ENCODE assay signal across 9 mouse cellular contexts in the genomic region with DNA sequence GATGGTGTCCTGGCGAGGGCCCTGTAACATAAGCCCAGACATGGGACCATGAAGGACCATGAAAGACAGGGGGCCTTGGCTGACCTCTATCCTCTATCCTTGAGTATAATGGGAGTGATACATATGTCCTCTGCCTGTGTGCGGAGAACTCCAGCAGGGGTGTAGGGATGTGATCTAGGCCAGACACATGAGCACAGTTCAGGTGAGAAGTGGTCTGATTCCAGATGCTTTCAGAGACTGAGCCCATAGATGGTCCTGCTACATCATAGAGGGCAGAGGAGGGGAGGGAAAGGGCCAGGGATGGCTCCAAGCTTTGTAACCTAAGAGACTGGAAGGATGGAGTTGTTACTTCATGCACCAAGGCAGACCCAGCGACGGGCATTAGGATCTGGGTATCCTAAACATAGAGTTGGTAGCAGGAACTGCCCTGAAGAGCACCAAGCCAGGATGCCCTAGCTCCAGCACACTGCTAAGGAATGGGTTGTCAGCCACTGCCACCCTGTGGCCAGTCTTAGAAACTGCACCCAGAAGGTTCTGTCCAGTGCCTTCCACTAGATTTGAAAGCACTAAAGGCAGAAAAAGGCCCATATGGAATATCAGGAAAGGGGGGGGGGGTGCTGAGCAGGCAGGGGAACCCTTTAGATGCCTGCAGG. TPM values are rescaled to one million over a fixed set of nuclear protein-coding genes. Genes with fewer than 3 reads are reported as not detected.
DNase-seq lines count a peak whose midpoint lies in the region; ATAC-seq and TF ChIP-seq lines count a peak whose summit lies in the region.
"Had no signal": no experiment of that assay in that cellular context is flagged by ENCODE, and none has a peak within 500 bp of the region (broad histone marks: within the 10 kb centered on the region; RNA-seq: fewer than 3 reads in every experiment).

No protein-coding gene starts in this region.

- no peak overlapping the region for H3K4me3 ChIP-seq in kidney, embryonic 15.5 days (replicated peaks)
- no peak overlapping the region for H3K4me3 ChIP-seq in bone marrow, adult 2 months (replicated peaks; ENCODE audit: control insufficient read depth, low read depth, low read length)
- H3K4me3 ChIP-seq in embryonic facial prominence, embryonic 12.5 days, result no peak overlapping the region
- H3K4me3 ChIP-seq in hindbrain, embryonic 16.5 days (ENCODE audit: low read length), result no peak overlapping the region
- no peak overlapping the region for H3K4me3 ChIP-seq in midbrain, postnatal 0 days (ENCODE audit: low read depth, low read length)
- H3K4me3 ChIP-seq in testis, adult 2 months (ENCODE audit: control insufficient read depth, low read depth, low read length), result no peak overlapping the region
- H3K4me3 ChIP-seq: limb, embryonic 12.5 days had no signal

- no peak overlapping the region for H3K4me2 ChIP-seq in kidney, embryonic 15.5 days
- no peak overlapping the region for H3K4me2 ChIP-seq in embryonic facial prominence, embryonic 12.5 days (replicated peaks)
- H3K4me2 ChIP-seq in hindbrain, embryonic 16.5 days (ENCODE audit: low read length), result no peak overlapping the region
- H3K4me2 ChIP-seq in midbrain, postnatal 0 days (ENCODE audit: low read depth, low read length, poor library complexity, severe bottlenecking), result no peak overlapping the region
- H3K4me2 ChIP-seq: limb, embryonic 12.5 days had no signal

- no peak for ATAC-seq in kidney, embryonic 15.5 days (replicated peaks; ENCODE audit: low FRiP score)
- peak; percentile 68; the same call in 1 of the 2 replicates for ATAC-seq in embryonic facial prominence, embryonic 12.5 days (ENCODE audit: insufficient number of reproducible peaks, insufficient read depth, low FRiP score, low TSS enrichment)
- peak; percentile 81 for ATAC-seq in hindbrain, embryonic 16.5 days
- ATAC-seq in midbrain, postnatal 0 days (ENCODE audit: low FRiP score), result peak; percentile 76

- H3K4me1 ChIP-seq in kidney, embryonic 15.5 days, result no peaks in the 10 kb centered on the region
- H3K4me1 ChIP-seq in bone marrow, adult 2 months (ENCODE audit: control insufficient read depth, insufficient read depth, low read length), result no peaks in the 10 kb centered on the region
- no peaks in the 10 kb centered on the region for H3K4me1 ChIP-seq in embryonic facial prominence, embryonic 12.5 days
- no peaks in the 10 kb centered on the region for H3K4me1 ChIP-seq in hindbrain, embryonic 16.5 days (ENCODE audit: control insufficient read depth, insufficient read depth, low read depth, low read length)
- no peaks in the 10 kb centered on the region for H3K4me1 ChIP-seq in midbrain, postnatal 0 days (ENCODE audit: insufficient read depth, low read length)
- H3K4me1 ChIP-seq in testis, adult 2 months (ENCODE audit: control insufficient read depth, insufficient read depth, low read length), result no peaks in the 10 kb centered on the region; the same call in 1 of the 2 replicates
- H3K4me1 ChIP-seq: limb, embryonic 12.5 days had no signal

- intact Hi-C loops in left cerebral cortex, postnatal 25 days (cut with DNase I), result loop anchor here (5.0 kb wide), 1 partner anchor 497 kb away; no protein-coding TSS in a partner anchor

- H3K27me3 ChIP-seq in kidney, embryonic 15.5 days, result no peaks in the 10 kb centered on the region
- no peaks in the 10 kb centered on the region for H3K27me3 ChIP-seq in embryonic facial prominence, embryonic 12.5 days
- no peaks in the 10 kb centered on the region for H3K27me3 ChIP-seq in hindbrain, embryonic 16.5 days (replicated peaks; ENCODE audit: control insufficient read depth, insufficient read depth, low read length)
- no peaks in the 10 kb centered on the region for H3K27me3 ChIP-seq in midbrain, postnatal 0 days (ENCODE audit: insufficient read depth, low read length)
- no peaks in the 10 kb centered on the region for H3K27me3 ChIP-seq in testis, adult 2 months (ENCODE audit: control insufficient read depth, insufficient read depth, low read length)
- H3K27me3 ChIP-seq: limb, embryonic 12.5 days had no signal

- peak; percentile 88 for TF ChIP-seq CTCF in bone marrow, adult 2 months (IDR thresholded peaks at IDR 0.05; ENCODE audit: control insufficient read depth, insufficient read depth, low read length)
- peak; percentile 96 for TF ChIP-seq CTCF in midbrain, postnatal 0 days (IDR thresholded peaks at IDR 0.05)
- TF ChIP-seq CTCF in testis, adult 2 months (IDR thresholded peaks at IDR 0.05; ENCODE audit: control insufficient read depth, insufficient read depth, insufficient replicate concordance, low read depth, low read length), result peak; percentile 93; the same call in 1 of the 2 replicates

- no peak overlapping the region for H3K9ac ChIP-seq in kidney, embryonic 15.5 days
- no peak overlapping the region for H3K9ac ChIP-seq in embryonic facial prominence, embryonic 12.5 days
- H3K9ac ChIP-seq in hindbrain, embryonic 16.5 days (ENCODE audit: low read depth, low read length), result no peak overlapping the region
- H3K9ac ChIP-seq in midbrain, postnatal 0 days (replicated peaks; ENCODE audit: low read length, poor library complexity, severe bottlenecking), result no peak overlapping the region
- H3K9ac ChIP-seq: limb, embryonic 12.5 days had no signal

- peak; percentile 25 for DNase-seq in kidney, adult 11 months
- peak; percentile 57 to 66 for DNase-seq in left cerebral cortex, postnatal 25 days (ENCODE audit: low spot score in 2 of 2)
- DNase-seq in midbrain, postnatal 0 days (ENCODE audit: low spot score), result peak; percentile 88

- TF ChIP-seq POLR2A in bone marrow, adult 2 months (IDR thresholded peaks at IDR 0.05; ENCODE audit: borderline replicate concordance, control insufficient read depth, low read depth, low read length), result no peak
- no peak for TF ChIP-seq POLR2A in testis, adult 2 months (IDR thresholded peaks at IDR 0.05; ENCODE audit: control insufficient read depth, low read depth, low read length)

- no peaks in the 10 kb centered on the region for H3K36me3 ChIP-seq in kidney, embryonic 15.5 days
- H3K36me3 ChIP-seq in embryonic facial prominence, embryonic 12.5 days, result no peaks in the 10 kb centered on the region
- H3K36me3 ChIP-seq in hindbrain, embryonic 16.5 days (ENCODE audit: control insufficient read depth, insufficient read depth, low read length), result no peaks in the 10 kb centered on the region
- peaks cover 16% of the 10 kb centered on the region for H3K36me3 ChIP-seq in midbrain, postnatal 0 days (ENCODE audit: insufficient read depth, low read length)
- H3K36me3 ChIP-seq in testis, adult 2 months (ENCODE audit: control insufficient read depth, insufficient read depth, low read length), result no peaks in the 10 kb centered on the region
- H3K36me3 ChIP-seq: limb, embryonic 12.5 days had no signal

- WGBS in kidney, embryonic 15.5 days, result 42% methylated on average over 4 of the region's 4 CpGs
- 44% methylated on average over 4 of the region's 4 CpGs for WGBS in bone marrow, adult 2 months
- WGBS in embryonic facial prominence, embryonic 12.5 days, result 40% methylated on average over 4 of the region's 4 CpGs
- 45% methylated on average over 4 of the region's 4 CpGs for WGBS in hindbrain, embryonic 16.5 days
- 42% methylated on average over 4 of the region's 4 CpGs for WGBS in midbrain, postnatal 0 days

- no peak overlapping the region for H3K27ac ChIP-seq in kidney, embryonic 15.5 days
- no peak overlapping the region for H3K27ac ChIP-seq in bone marrow, adult 2 months (ENCODE audit: control insufficient read depth, insufficient read depth, low read depth, low read length, poor library complexity)
- no peak overlapping the region for H3K27ac ChIP-seq in embryonic facial prominence, embryonic 12.5 days
- H3K27ac ChIP-seq in hindbrain, embryonic 16.5 days (ENCODE audit: low read depth, low read length), result no peak overlapping the region
- H3K27ac ChIP-seq in midbrain, postnatal 0 days (ENCODE audit: low read depth, low read length), result no peak overlapping the region
- no peak overlapping the region for H3K27ac ChIP-seq in testis, adult 2 months (ENCODE audit: control insufficient read depth, insufficient read depth, low read depth, low read length)
- H3K27ac ChIP-seq: limb, embryonic 12.5 days had no signal

- no peaks in the 10 kb centered on the region for H3K9me3 ChIP-seq in kidney, embryonic 15.5 days (replicated peaks)
- no peaks in the 10 kb centered on the region for H3K9me3 ChIP-seq in embryonic facial prominence, embryonic 12.5 days
- no peaks in the 10 kb centered on the region for H3K9me3 ChIP-seq in hindbrain, embryonic 16.5 days (ENCODE audit: control insufficient read depth, low read length)
- no peaks in the 10 kb centered on the region for H3K9me3 ChIP-seq in midbrain, postnatal 0 days (ENCODE audit: low read length)
- H3K9me3 ChIP-seq: limb, embryonic 12.5 days had no signal

RNA-seq across cellular contexts. Expression of a gene that starts 31.6 kb away (rescaled TPM):
- 0.14 and 0.18 TPM in 2 replicates for polyA plus RNA-seq in kidney, embryonic 15.5 days (2015; fragmentation: Nextera tagmentation; extraction: Ambion mirVana)
- polyA plus RNA-seq in bone marrow, adult 2 months (2011; ENCODE audit: insufficient read depth, insufficient read length, low replicate concordance, missing spikeins), result not detected in 2 replicates
- polyA plus RNA-seq in embryonic facial prominence, embryonic 12.5 days (2016; fragmentation: Nextera tagmentation; extraction: Ambion mirVana), result 0.54 and 0.71 TPM in 2 replicates
- 0.31 TPM in 1 of 2 replicates, not detected in the other for polyA plus RNA-seq in hindbrain, embryonic 16.5 days (2015; fragmentation: Nextera tagmentation; extraction: Ambion mirVana)
- not detected for total RNA-seq in left cerebral cortex, postnatal 25 days (2021)
- 0.38 TPM in 1 of 2 replicates, not detected in the other for total RNA-seq in midbrain, postnatal 0 days (2014; rRNA removed)
- polyA plus RNA-seq in midbrain, postnatal 0 days (2015; fragmentation: Nextera tagmentation; extraction: Ambion mirVana), result 0.10 and 0.29 TPM in 2 replicates
- polyA plus RNA-seq in testis, adult 2 months (2012; rRNA removed), result not detected in 2 replicates

Comparison
In these comparisons a context has a peak if more than half of its experiments do, and no peak if none do; other contexts are left out.
1. DNase-seq: peak in every context shown above with its lines; median percentile 88 in midbrain, postnatal 0 days; 62 in left cerebral cortex, postnatal 25 days; 25 in kidney, adult 11 months.